Mouse (Mus musculus) kidney, postnatal 4 days (tissue): ENCODE data around the gene Lmf2.

Experiments used
- DNase-seq, 2 experiments: peaks; one replicate each; pipeline ENCODE4 v3.0.0; 2021; ENCODE audit warnings: mixed read lengths in 2 of 2

Gene Lmf2

GRCm38 (mm10) chr15:89314511-89315189, 40.8 kb downstream of the Lmf2 start:
- DNase-seq = peak; percentile 61 to 73

GRCm38 (mm10) chr15:89314107-89314506, 41.4 kb downstream of the Lmf2 start:
- no peak for DNase-seq

GRCm38 (mm10) chr15:89313359-89313758, 42.1 kb downstream of the Lmf2 start:
- no peak for DNase-seq

GRCm38 (mm10) chr15:89309962-89310498, 45.4 kb downstream of the Lmf2 start:
- DNase-seq = no peak

- DNase-seq = peak in 1 of 2 experiments; percentile 0
These were observed 46.9 kb downstream of the Lmf2 start for GRCm38 (mm10) chr15:89308406-89309139.

- DNase-seq = no peak
These were observed 48.0 kb downstream of the Lmf2 start for GRCm38 (mm10) chr15:89307461-89307860.

GRCm38 (mm10) chr15:89305966-89306365, 49.5 kb downstream of the Lmf2 start:
- DNase-seq = no peak
